Mouse (Mus musculus) limb, embryonic 14.5 days (tissue): Measurements from ENCODE around the gene Tmem156. TPM values are rescaled to one million over a fixed set of nuclear protein-coding genes. Genes with fewer than 3 reads are reported as not detected.
A peak's percentile ranks its signal among the peaks of the same experiment; 100 is the strongest.

Experiments used
- ATAC-seq: fragments of 200-750 bp; cut with Nextera tagmentation; 2 replicates; pipeline ENCODE4 v1.8.0; 2017; ENCODE audit warnings: low read depth, moderate number of reproducible peaks, moderate TSS enrichment; ENCODE audit not compliant: low FRiP score
- DNase-seq: peaks from one replicate; pipeline ENCODE4 v3.0.0-alpha.2; 2015; ENCODE audit warnings: low spot score
- H3K27ac ChIP-seq: fragments of 300-500 bp; sonication (generic); replicated peaks from 2 replicates; pipeline ENCODE4 v1.5.1; 2014; ENCODE audit warnings: low read depth, mild to moderate bottlenecking, low read length, moderate library complexity, mixed read lengths
- H3K27me3 ChIP-seq: fragments of 300-500 bp; sonication (generic); 2 replicates; pipeline ENCODE4 v1.6.1; 2014; ENCODE audit warnings: low read length, mixed read lengths; ENCODE audit not compliant: control insufficient read depth, insufficient read depth
- H3K36me3 ChIP-seq: fragments of 300-500 bp; sonication (generic); 2 replicates; pipeline ENCODE4 v1.6.1; 2014; ENCODE audit warnings: mild to moderate bottlenecking, low read length, moderate library complexity, mixed read lengths; ENCODE audit not compliant: control insufficient read depth, insufficient read depth
- H3K4me1 ChIP-seq: fragments of 300-500 bp; sonication (generic); 2 replicates; pipeline ENCODE4 v1.6.1; 2014; ENCODE audit warnings: antibody characterized with exemption, low read length, mixed read lengths; ENCODE audit not compliant: control insufficient read depth, insufficient read depth
- H3K4me2 ChIP-seq: fragments of 300-500 bp; sonication (generic); replicated peaks from 2 replicates; pipeline ENCODE4 v1.6.1; 2014; ENCODE audit warnings: low read depth, mild to moderate bottlenecking, low read length, moderate library complexity; ENCODE audit not compliant: severe bottlenecking
- H3K4me3 ChIP-seq: fragments of 300-500 bp; sonication (generic); replicated peaks from 2 replicates; pipeline ENCODE4 v1.5.1; 2014; ENCODE audit warnings: low read length
- H3K9ac ChIP-seq: fragments of 300-500 bp; sonication (generic); 2 replicates; pipeline ENCODE4 v1.6.1; 2014; ENCODE audit warnings: mild to moderate bottlenecking, low read depth, low read length, moderate library complexity; ENCODE audit not compliant: severe bottlenecking
- H3K9me3 ChIP-seq: fragments of 300-500 bp; sonication (generic); 2 replicates; pipeline ENCODE4 v1.6.1; 2016; ENCODE audit warnings: low read length; ENCODE audit not compliant: control insufficient read depth
- POLR2A ChIP-seq: fragments of 200-500 bp; IDR thresholded peaks from 2 replicates; pipeline ENCODE4 v1.8.0; 2012; ENCODE audit warnings: inconsistent platforms, mild to moderate bottlenecking, moderate library complexity, borderline replicate concordance; ENCODE audit not compliant: insufficient read depth, insufficient read length; ENCODE audit errors: extremely low read depth
- WGBS: fragments of 180-500 bp; shearing (Covaris S2); extraction: QIAGEN DNeasy Blood & Tissue Kit; methylation state at CpG from one replicate; pipeline ENCODE4 v1.1.7; 2014; 5-methylcytosine and 5-hydroxymethylcytosine counted together
- polyA plus RNA-seq, 2 experiments: library from polyadenylated mRNA; depleted of rRNA in 1 of 2; stranded (reverse) in 1 of 2; unstranded in 1 of 2; fragments of >200 nt; fragmentation: Nextera tagmentation in 1 of 2; extraction: Ambion mirVana in 1 of 2; gene quantifications; 2 replicates each; pipeline versions ENCODE4 v1.2.1 to v1.2.3; 2012 to 2014

The Tmem156 gene
- polyA plus RNA-seq, 2 experiments, result 0.88 to 1.1 TPM

GRCm38 (mm10) chr5:65130528-65131210 lies 38.7 kb upstream of the Tmem156 start:
- ATAC-seq (peak; percentile 81), DNase-seq (peak; percentile 54)
- peak overlapping the region; percentile 21 for H3K9ac ChIP-seq

GRCm38 (mm10) chr5:65128481-65128880 lies 36.5 kb upstream of the Tmem156 start:
- no peak for ATAC-seq
- no peak for TF ChIP-seq POLR2A
- Histone ChIP-seq H3K9me3 (no peaks in the 10 kb centered on the region), H3K4me1 (0 out of 2 replicates have a peak, but pooled peaks cover 6% of the 10 kb centered on the region), H3K27me3 (no peaks in the 10 kb centered on the region), H3K9ac (no peak overlapping the region), H3K4me2 (no peak overlapping the region), H3K4me3 (no peak overlapping the region), H3K27ac (no peak overlapping the region), H3K36me3 (0 out of 2 replicates have a peak, but pooled peaks cover under 1% of the 10 kb centered on the region)
- WGBS, result 90% methylated on average over 2 of the region's 2 CpGs
- no peak for DNase-seq

More at GRCm38 (mm10) chr5:65130528-65131210, 38.7 kb upstream of the Tmem156 start:
- Histone ChIP-seq H3K9me3 (no peaks in the 10 kb centered on the region), H3K27ac (no peak overlapping the region), H3K4me1 (0 out of 2 replicates have a peak, but pooled peaks cover 6% of the 10 kb centered on the region), H3K4me3 (peak overlapping the region; percentile 34), H3K4me2 (peak overlapping the region; percentile 49), H3K36me3 (no peaks in the 10 kb centered on the region), H3K27me3 (no peaks in the 10 kb centered on the region)
- WGBS, result 5% methylated on average over 12 of the region's 12 CpGs
- no peak for TF ChIP-seq POLR2A

- no peak for DNase-seq
- no peaks in the 10 kb centered on the region for H3K27me3 ChIP-seq
- WGBS, result 85% methylated on average over 1 of the region's 1 CpGs
- no peak overlapping the region for H3K9ac ChIP-seq
- TF ChIP-seq POLR2A, result no peak
- no peak overlapping the region for H3K4me2 ChIP-seq
- no peaks in the 10 kb centered on the region for H3K9me3 ChIP-seq
- no peak overlapping the region for H3K27ac ChIP-seq
- no peak overlapping the region for H3K4me3 ChIP-seq
- no peak for ATAC-seq
- 0 out of 2 replicates have a peak, but pooled peaks cover 3% of the 10 kb centered on the region for H3K4me1 ChIP-seq
- H3K36me3 ChIP-seq, result 0 out of 2 replicates have a peak, but pooled peaks cover 2% of the 10 kb centered on the region
Observed at GRCm38 (mm10) chr5:65126137-65126536, 34.2 kb upstream of the Tmem156 start.

GRCm38 (mm10) chr5:65122616-65123015 lies 30.7 kb upstream of the Tmem156 start:
- Histone ChIP-seq H3K27ac (no peak overlapping the region), H3K9ac (no peak overlapping the region), H3K4me3 (no peak overlapping the region), H3K4me1 (no peaks in the 10 kb centered on the region), H3K4me2 (no peak overlapping the region), H3K36me3 (0 out of 2 replicates have a peak, but pooled peaks cover 2% of the 10 kb centered on the region), H3K9me3 (no peaks in the 10 kb centered on the region), H3K27me3 (no peaks in the 10 kb centered on the region)
- no peak for DNase-seq
- 90% methylated on average over 3 of the region's 3 CpGs for WGBS
- no peak for ATAC-seq
- no peak for TF ChIP-seq POLR2A

GRCm38 (mm10) chr5:65119918-65120317 lies 28.0 kb upstream of the Tmem156 start:
- H3K4me3 ChIP-seq, result no peak overlapping the region
- no peak overlapping the region for H3K4me2 ChIP-seq
- ATAC-seq (no peak), DNase-seq (no peak)
- H3K27ac ChIP-seq, result no peak overlapping the region
- H3K9ac ChIP-seq, result no peak overlapping the region
- H3K27me3 ChIP-seq, result no peaks in the 10 kb centered on the region
- H3K36me3 ChIP-seq, result peaks cover 12% of the 10 kb centered on the region; the same call in 1 of the 2 replicates
- WGBS, result 63% methylated on average over 3 of the region's 3 CpGs
- no peak for TF ChIP-seq POLR2A
- no peaks in the 10 kb centered on the region for H3K9me3 ChIP-seq
- no peaks in the 10 kb centered on the region for H3K4me1 ChIP-seq
